In genomic region chr14:17361910-17362309, GRCm38 (mm10) we compare ENCODE assay signal across 25 mouse cellular contexts.
"Had no signal": no experiment of that assay in that cellular context is flagged by ENCODE, and none has a peak within 500 bp of the region (broad histone marks: within the 10 kb centered on the region; RNA-seq: fewer than 3 reads in every experiment).

No protein-coding gene starts in this region.

- H3K9ac ChIP-seq: embryonic facial prominence, embryonic 12.5 days; embryonic facial prominence, embryonic 13.5 days; embryonic facial prominence, embryonic 15.5 days; forebrain, embryonic 12.5 days; forebrain, embryonic 13.5 days; forebrain, embryonic 15.5 days; forebrain, postnatal 0 days had no signal

- H3K4me3 ChIP-seq: embryonic facial prominence, embryonic 10.5 days; embryonic facial prominence, embryonic 12.5 days; embryonic facial prominence, embryonic 13.5 days; embryonic facial prominence, embryonic 15.5 days; erythroblast, embryonic 14.5 days; forebrain, embryonic 10.5 days; forebrain, embryonic 12.5 days; forebrain, embryonic 13.5 days; forebrain, embryonic 15.5 days; gastrocnemius, adult 2 months; heart, adult 2 months; heart, embryonic 10.5 days had no signal

- H3K4me1 ChIP-seq: embryonic facial prominence, embryonic 10.5 days; embryonic facial prominence, embryonic 12.5 days; embryonic facial prominence, embryonic 13.5 days; embryonic facial prominence, embryonic 15.5 days; forebrain, embryonic 10.5 days; forebrain, embryonic 12.5 days; forebrain, embryonic 13.5 days; forebrain, embryonic 15.5 days; heart, embryonic 10.5 days had no signal

- H3K4me2 ChIP-seq: embryonic facial prominence, embryonic 12.5 days; embryonic facial prominence, embryonic 13.5 days; embryonic facial prominence, embryonic 15.5 days; forebrain, embryonic 12.5 days; forebrain, embryonic 13.5 days; forebrain, embryonic 15.5 days had no signal

- H3K27ac ChIP-seq: embryonic facial prominence, embryonic 10.5 days; embryonic facial prominence, embryonic 12.5 days; embryonic facial prominence, embryonic 13.5 days; embryonic facial prominence, embryonic 15.5 days; forebrain, embryonic 10.5 days; forebrain, embryonic 12.5 days; forebrain, embryonic 13.5 days; forebrain, embryonic 15.5 days; gastrocnemius, adult 2 months; heart, adult 2 months; heart, embryonic 10.5 days had no signal

- H3K36me3 ChIP-seq: embryonic facial prominence, embryonic 10.5 days; embryonic facial prominence, embryonic 12.5 days; embryonic facial prominence, embryonic 13.5 days; embryonic facial prominence, embryonic 15.5 days; forebrain, embryonic 10.5 days; forebrain, embryonic 12.5 days; forebrain, embryonic 15.5 days; heart, embryonic 10.5 days had no signal

- DNase-seq: cerebellum, adult 9-10 months; cerebellum, adult 9-11 months; cerebellum, postnatal 14 days; cerebellum, postnatal 25 days; cerebellum, postnatal 36 days; embryo, embryonic 11 days; forebrain, postnatal 0 days; gastrocnemius, adult 2 months; gastrocnemius, postnatal 10 days; gastrocnemius, postnatal 14 days; gastrocnemius, postnatal 25 days; gastrocnemius, postnatal 36 days; heart, adult 11 months; heart, adult 18-20 months; heart, adult 2 months had no signal

- H3K9me3 ChIP-seq: embryonic facial prominence, embryonic 10.5 days; embryonic facial prominence, embryonic 12.5 days; embryonic facial prominence, embryonic 13.5 days; embryonic facial prominence, embryonic 15.5 days; forebrain, embryonic 10.5 days; forebrain, embryonic 12.5 days; forebrain, embryonic 13.5 days; forebrain, embryonic 15.5 days; heart, embryonic 10.5 days had no signal

- H3K27me3 ChIP-seq: embryonic facial prominence, embryonic 12.5 days; embryonic facial prominence, embryonic 13.5 days; embryonic facial prominence, embryonic 15.5 days; forebrain, embryonic 12.5 days; forebrain, embryonic 13.5 days; forebrain, embryonic 15.5 days had no signal
